Mouse (Mus musculus) neural tube, embryonic 13.5 days (tissue): ENCODE results near the gene Col18a1. TPM values are rescaled to one million over a fixed set of nuclear protein-coding genes. Genes with fewer than 3 reads are reported as not detected.

ENCODE experiments used
- ATAC-seq: fragments of 200-750 bp; cut with Nextera tagmentation; 2 replicates; pipeline ENCODE4 v1.8.0; 2017; ENCODE audit warnings: low read depth, mild to moderate bottlenecking, moderate TSS enrichment, moderate library complexity
- H3K27ac ChIP-seq: fragments of 300-500 bp; sonication (generic); replicated peaks from 2 replicates; pipeline ENCODE4 v1.5.1; 2015; ENCODE audit warnings: moderate library complexity, mild to moderate bottlenecking, inconsistent platforms
- H3K27me3 ChIP-seq: fragments of 300-500 bp; sonication (generic); 2 replicates; pipeline ENCODE4 v1.6.1; 2015; ENCODE audit warnings: mild to moderate bottlenecking, inconsistent platforms
- H3K36me3 ChIP-seq: fragments of 300-500 bp; sonication (generic); 2 replicates; pipeline ENCODE4 v1.6.1; 2015; ENCODE audit warnings: mild to moderate bottlenecking, inconsistent platforms
- H3K4me1 ChIP-seq: fragments of 300-500 bp; sonication (generic); replicated peaks from 2 replicates; pipeline ENCODE4 v1.6.1; 2015; ENCODE audit warnings: inconsistent platforms
- H3K4me2 ChIP-seq: fragments of 300-500 bp; sonication (generic); 2 replicates; pipeline ENCODE4 v1.6.1; 2015; ENCODE audit warnings: inconsistent platforms, mild to moderate bottlenecking, moderate library complexity
- H3K4me3 ChIP-seq: fragments of 300-500 bp; sonication (generic); 2 replicates; pipeline ENCODE4 v1.5.1; 2015; ENCODE audit warnings: mild to moderate bottlenecking, inconsistent platforms
- H3K9ac ChIP-seq: fragments of 300-500 bp; sonication (generic); 2 replicates; pipeline ENCODE4 v1.6.1; 2015; ENCODE audit warnings: moderate library complexity, mild to moderate bottlenecking, inconsistent platforms
- H3K9me3 ChIP-seq: fragments of 300-500 bp; sonication (generic); 2 replicates; pipeline ENCODE4 v1.6.1; 2016; ENCODE audit warnings: inconsistent platforms
- WGBS: fragments of 180-500 bp; shearing (Covaris S2); methylation state at CpG from one replicate; pipeline ENCODE4 v1.1.7; 2015; 5-methylcytosine and 5-hydroxymethylcytosine counted together
- polyA plus RNA-seq: library from polyadenylated mRNA; unstranded; fragments of >200 nt; fragmentation: Nextera tagmentation; extraction: Ambion mirVana; gene quantifications from 2 replicates; pipeline ENCODE4 v1.2.1, GENCODE M21; 2015

Gene Col18a1
- polyA plus RNA-seq, 1 experiment from 2014 or later: 64.2 TPM

GRCm38 (mm10) chr10:77017061-77017460 is 149.3 kb downstream of the Col18a1 start:
- Histone ChIP-seq H3K4me1 (0 out of 2 replicates have a peak, but pooled peaks cover 5% of the 10 kb centered on the region), H3K4me3 (no peak overlapping the region), H3K27me3 (no peaks in the 10 kb centered on the region), H3K36me3 (no peaks in the 10 kb centered on the region), H3K27ac (no peak overlapping the region), H3K9me3 (no peaks in the 10 kb centered on the region), H3K4me2 (no peak overlapping the region), H3K9ac (no peak overlapping the region)
- no peak for ATAC-seq
- WGBS: 74% methylated on average over 2 of the region's 2 CpGs

- Histone ChIP-seq H3K9me3 (no peaks in the 10 kb centered on the region), H3K4me1 (0 out of 2 replicates have a peak, but pooled peaks cover 5% of the 10 kb centered on the region), H3K27ac (no peak overlapping the region), H3K4me3 (no peak overlapping the region), H3K4me2 (no peak overlapping the region), H3K27me3 (no peaks in the 10 kb centered on the region), H3K36me3 (no peaks in the 10 kb centered on the region), H3K9ac (no peak overlapping the region)
- WGBS: 22% methylated on average over 8 of the region's 8 CpGs
- no peak for ATAC-seq
Measured at GRCm38 (mm10) chr10:77016499-77016898, 149.8 kb downstream of the Col18a1 start.

GRCm38 (mm10) chr10:77016080-77016479 is 150.3 kb downstream of the Col18a1 start:
- H3K4me1 ChIP-seq: 0 out of 2 replicates have a peak, but pooled peaks cover 5% of the 10 kb centered on the region
- no peaks in the 10 kb centered on the region for H3K36me3 ChIP-seq
- no peaks in the 10 kb centered on the region for H3K27me3 ChIP-seq
- 89% methylated on average over 7 of the region's 7 CpGs for WGBS
- no peak overlapping the region for H3K27ac ChIP-seq
- H3K4me3 ChIP-seq: no peak overlapping the region
- H3K4me2 ChIP-seq: no peak overlapping the region
- H3K9me3 ChIP-seq: no peaks in the 10 kb centered on the region
- no peak overlapping the region for H3K9ac ChIP-seq
- ATAC-seq: no peak

- Histone ChIP-seq H3K9me3 (no peaks in the 10 kb centered on the region), H3K36me3 (no peaks in the 10 kb centered on the region), H3K4me2 (no peak overlapping the region), H3K27me3 (no peaks in the 10 kb centered on the region), H3K4me1 (peaks cover 14% of the 10 kb centered on the region), H3K9ac (no peak overlapping the region), H3K27ac (no peak overlapping the region), H3K4me3 (no peak overlapping the region)
- no peak for ATAC-seq
- 74% methylated on average over 4 of the region's 4 CpGs for WGBS
Measured at GRCm38 (mm10) chr10:77011681-77012080, 154.7 kb downstream of the Col18a1 start.

- WGBS: 88% methylated on average over 3 of the region's 3 CpGs
- Histone ChIP-seq H3K4me1 (peaks cover 19% of the 10 kb centered on the region), H3K27me3 (no peaks in the 10 kb centered on the region), H3K27ac (peak overlapping the region; percentile 83), H3K9me3 (no peaks in the 10 kb centered on the region), H3K9ac (no peak overlapping the region), H3K4me3 (no peak overlapping the region), H3K36me3 (no peaks in the 10 kb centered on the region), H3K4me2 (no peak overlapping the region)
- no peak for ATAC-seq
Measured at GRCm38 (mm10) chr10:77008698-77009097, 157.7 kb downstream of the Col18a1 start.

- Histone ChIP-seq H3K27me3 (no peaks in the 10 kb centered on the region), H3K36me3 (no peaks in the 10 kb centered on the region), H3K4me2 (no peak overlapping the region), H3K4me3 (no peak overlapping the region), H3K4me1 (peaks cover 19% of the 10 kb centered on the region), H3K9ac (0 out of 2 replicates have a peak overlapping the region, but pooled peaks have one; percentile 23), H3K27ac (peak overlapping the region; percentile 83), H3K9me3 (no peaks in the 10 kb centered on the region)
- ATAC-seq: no peak
- WGBS: 29% methylated on average over 9 of the region's 9 CpGs
Measured at GRCm38 (mm10) chr10:77008109-77008561, 158.2 kb downstream of the Col18a1 start.

GRCm38 (mm10) chr10:77007433-77008108 is 158.8 kb downstream of the Col18a1 start:
- Histone ChIP-seq H3K4me3 (no peak overlapping the region), H3K4me2 (no peak overlapping the region), H3K9ac (no peak overlapping the region), H3K36me3 (no peaks in the 10 kb centered on the region), H3K27ac (peak overlapping the region; percentile 83), H3K9me3 (no peaks in the 10 kb centered on the region), H3K4me1 (peaks cover 19% of the 10 kb centered on the region), H3K27me3 (no peaks in the 10 kb centered on the region)
- no peak for ATAC-seq
- WGBS: 38% methylated on average over 8 of the region's 8 CpGs

- H3K4me3 ChIP-seq: no peak overlapping the region
- 29% methylated on average over 7 of the region's 7 CpGs for WGBS
Measured at GRCm38 (mm10) chr10:77004936-77005335, 161.4 kb downstream of the Col18a1 start.

More at GRCm38 (mm10) chr10:77004936-77005335, 161.4 kb downstream of the Col18a1 start:
- Histone ChIP-seq H3K4me2 (no peak overlapping the region), H3K9me3 (no peaks in the 10 kb centered on the region), H3K27ac (no peak overlapping the region), H3K27me3 (no peaks in the 10 kb centered on the region), H3K36me3 (no peaks in the 10 kb centered on the region), H3K9ac (no peak overlapping the region), H3K4me1 (peaks cover 19% of the 10 kb centered on the region)
- no peak for ATAC-seq

Other genes starting within 250 kb of the Col18a1 start
- gene Pcbp3, start 204.7 kb downstream of the Col18a1 start, polyA plus RNA-seq: 118 and 146 TPM in 2 replicates
- 33.9 and 34.9 TPM in 2 replicates for gene Slc19a1, start 134.3 kb downstream of the Col18a1 start, polyA plus RNA-seq
- gene Pofut2, start 92.7 kb upstream of the Col18a1 start, polyA plus RNA-seq: 62.3 and 69.6 TPM in 2 replicates